Mouse (Mus musculus) cerebellum, adult 9-10 months (tissue): ENCODE data around the gene Ccno.
A peak's percentile ranks its signal among the peaks of the same experiment; 100 is the strongest.

ENCODE experiments used
- DNase-seq: peaks from one replicate; pipeline ENCODE4 v3.0.0; 2022

The Ccno gene

GRCm38 (mm10) chr13:112987532-112987943, at the start of gene Ccno:
Gene Ccno, plus strand, starts transcription at chr13:112987802.
- DNase-seq = peak; percentile 70

GRCm38 (mm10) chr13:112938130-112938529, 49.5 kb upstream of the Ccno start:
- no peak for DNase-seq

- no peak for DNase-seq
Observed at GRCm38 (mm10) chr13:112941879-112942330, 45.7 kb upstream of the Ccno start.

GRCm38 (mm10) chr13:112945312-112945711, 42.3 kb upstream of the Ccno start:
- peak; percentile 16 for DNase-seq

- DNase-seq = no peak
Observed at GRCm38 (mm10) chr13:112945900-112946299, 41.7 kb upstream of the Ccno start.

GRCm38 (mm10) chr13:112954067-112954466, 33.5 kb upstream of the Ccno start:
- DNase-seq = no peak

- no peak for DNase-seq
Observed at GRCm38 (mm10) chr13:112963081-112963480, 24.5 kb upstream of the Ccno start.

GRCm38 (mm10) chr13:112964421-112964820, 23.2 kb upstream of the Ccno start:
- DNase-seq = no peak

- no peak for DNase-seq
Observed at GRCm38 (mm10) chr13:112967267-112967666, 20.3 kb upstream of the Ccno start.

GRCm38 (mm10) chr13:112976720-112977119, 10.9 kb upstream of the Ccno start:
- no peak for DNase-seq

GRCm38 (mm10) chr13:112985605-112986450, 1.8 kb upstream of the Ccno start:
- DNase-seq = no peak

- no peak for DNase-seq
Observed at GRCm38 (mm10) chr13:112986451-112986950, 1.1 kb upstream of the Ccno start.

- DNase-seq = no peak
Observed at GRCm38 (mm10) chr13:112987991-112988390, 389 bp downstream of the Ccno start.

- no peak for DNase-seq
Observed at GRCm38 (mm10) chr13:112988866-112989265, 1.3 kb downstream of the Ccno start.

GRCm38 (mm10) chr13:112989541-112989940, 1.9 kb downstream of the Ccno start:
- DNase-seq = no peak

GRCm38 (mm10) chr13:112990346-112990745, 2.7 kb downstream of the Ccno start:
- DNase-seq = no peak

- no peak for DNase-seq
Observed at GRCm38 (mm10) chr13:112993531-112994152, 6.0 kb downstream of the Ccno start, which contains the start of gene Mcidas. Gene Mcidas, plus strand, starts transcription at chr13:112993845.

- DNase-seq = peak; percentile 31
Observed at GRCm38 (mm10) chr13:112994191-112994590, 6.6 kb downstream of the Ccno start.

- no peak for DNase-seq
Observed at GRCm38 (mm10) chr13:112996407-112996806, 8.8 kb downstream of the Ccno start.

GRCm38 (mm10) chr13:112997369-112997768, 9.8 kb downstream of the Ccno start:
- no peak for DNase-seq

GRCm38 (mm10) chr13:112998427-112999201, 11.0 kb downstream of the Ccno start:
- no peak for DNase-seq

GRCm38 (mm10) chr13:113000090-113000489, 12.5 kb downstream of the Ccno start:
- DNase-seq = no peak
